Mouse (Mus musculus) CH12.LX (cell line): ENCODE results near the gene Tagln2. TPM values are rescaled to one million over a fixed set of nuclear protein-coding genes. Genes with fewer than 3 reads are reported as not detected.

ENCODE experiments used
- DNase-seq: peaks from one replicate; pipeline ENCODE4 v3.0.0-alpha.2; 2013; ENCODE audit errors: extremely low read depth
- H3K27ac ChIP-seq: 2 replicates; pipeline ENCODE4 v1.5.1; 2012; ENCODE audit warnings: low read depth, mild to moderate bottlenecking, control low read depth, moderate library complexity; ENCODE audit not compliant: insufficient read depth
- H3K27me3 ChIP-seq: replicated peaks from 2 replicates; pipeline ENCODE3; 2012; ENCODE audit warnings: inconsistent platforms
- H3K36me3 ChIP-seq, 2 experiments: replicated peaks in 1 of 2; 2 replicates each; pipeline versions ENCODE3 to v1.6.1; 2012; ENCODE audit warnings: inconsistent platforms in 1 of 2, low read length in 1 of 2, mild to moderate bottlenecking in 1 of 2, mixed read lengths in 1 of 2, moderate library complexity in 1 of 2; ENCODE audit not compliant: control insufficient read depth in 1 of 2, insufficient read depth in 1 of 2
- H3K4me1 ChIP-seq, 2 experiments: 2 replicates each; pipeline ENCODE4 v1.6.1; 2012; ENCODE audit warnings: inconsistent platforms in 1 of 2, moderate library complexity in 1 of 2; ENCODE audit not compliant: insufficient read depth in 2 of 2, control insufficient read depth in 1 of 2
- H3K4me2 ChIP-seq: 2 replicates; pipeline ENCODE4 v1.6.1; 2012; ENCODE audit warnings: low read depth, mild to moderate bottlenecking, control low read depth; ENCODE audit not compliant: poor library complexity, insufficient read depth, severe bottlenecking
- H3K4me3 ChIP-seq, 3 experiments: fragments of 150-350 bp in 1 of 3; sonication (generic) in 1 of 3; replicated peaks in 1 of 3; 2 replicates each; pipeline versions ENCODE3 to v1.5.1; 2011 to 2012; ENCODE audit warnings: low read depth in 2 of 3, low read length in 2 of 3, mild to moderate bottlenecking in 2 of 3, moderate library complexity in 2 of 3, control low read depth in 1 of 3, improper control_type of control experiment in 1 of 3, inconsistent platforms in 1 of 3, mixed read lengths in 1 of 3; ENCODE audit not compliant: poor library complexity in 1 of 3
- H3K79me2 ChIP-seq: replicated peaks from 2 replicates; pipeline ENCODE4 v1.6.1; 2012; ENCODE audit warnings: mild to moderate bottlenecking, moderate library complexity; ENCODE audit not compliant: control insufficient read depth, poor library complexity, insufficient read depth, severe bottlenecking; ENCODE audit errors: extremely low read depth
- H3K9ac ChIP-seq: 2 replicates; pipeline ENCODE4 v1.6.1; 2012; ENCODE audit warnings: low read depth, mild to moderate bottlenecking, control low read depth, moderate library complexity; ENCODE audit not compliant: insufficient read depth
- H3K9me3 ChIP-seq: replicated peaks from 2 replicates; pipeline ENCODE3; 2012; ENCODE audit warnings: low read length, inconsistent platforms, mixed read lengths
- BHLHE40 ChIP-seq: IDR thresholded peaks from 2 replicates; pipeline ENCODE4 v1.6.1; 2011; ENCODE audit warnings: mild to moderate bottlenecking, low read depth, low read length, improper control_type of control experiment
- CTCF ChIP-seq, 2 experiments: IDR thresholded peaks in 1 of 2; conservative IDR thresholded peaks in 1 of 2; 2 replicates each; pipeline ENCODE4 v1.5.1; 2011 to 2012; ENCODE audit warnings: low read depth in 2 of 2, low read length in 2 of 2, improper control_type of control experiment in 1 of 2, inconsistent platforms in 1 of 2, mild to moderate bottlenecking in 1 of 2, moderate library complexity in 1 of 2
- ETS1 ChIP-seq: conservative IDR thresholded peaks from 2 replicates; pipeline ENCODE4 v1.6.1; 2012; ENCODE audit warnings: low read depth, mild to moderate bottlenecking, inconsistent platforms, low read length, improper control_type of control experiment, moderate library complexity
- GABPA ChIP-seq: IDR thresholded peaks from 2 replicates; pipeline ENCODE4 v1.6.1; 2012; ENCODE audit warnings: low read depth, low read length, improper control_type of control experiment, inconsistent platforms; ENCODE audit not compliant: insufficient replicate concordance
- JUND ChIP-seq: conservative IDR thresholded peaks from 2 replicates; pipeline ENCODE4 v1.6.1; 2011; ENCODE audit warnings: low read depth, low read length, improper control_type of control experiment
- MAFK ChIP-seq: IDR thresholded peaks from 2 replicates; pipeline ENCODE4 v1.6.1; 2011; ENCODE audit warnings: low read length, improper control_type of control experiment; ENCODE audit not compliant: insufficient replicate concordance
- MEF2A ChIP-seq: IDR thresholded peaks from 2 replicates; pipeline ENCODE4 v1.6.1; 2014; ENCODE audit warnings: low read depth, mild to moderate bottlenecking, inconsistent platforms, low read length, improper control_type of control experiment, borderline replicate concordance
- MXI1 ChIP-seq: IDR thresholded peaks from 2 replicates; pipeline ENCODE4 v1.6.1; 2011; ENCODE audit warnings: mild to moderate bottlenecking, low read depth, low read length, improper control_type of control experiment
- PAX5 ChIP-seq: IDR thresholded peaks from 2 replicates; pipeline ENCODE4 v1.6.1; 2012; ENCODE audit warnings: low read length, inconsistent platforms, mixed read lengths
- POLR2A ChIP-seq: IDR thresholded peaks from 2 replicates; pipeline ENCODE4 v1.6.1; 2011; ENCODE audit warnings: low read depth, mild to moderate bottlenecking, improper control_type of control experiment, low read length
- POLR2AphosphoS2 ChIP-seq: IDR thresholded peaks from 2 replicates; pipeline ENCODE4 v1.6.1; 2011; ENCODE audit warnings: low read depth, low read length, improper control_type of control experiment
- RCOR1 ChIP-seq: conservative IDR thresholded peaks from 2 replicates; pipeline ENCODE4 v1.6.1; 2012; ENCODE audit warnings: low read depth, mild to moderate bottlenecking, inconsistent platforms, low read length, improper control_type of control experiment
- SIN3A ChIP-seq: IDR thresholded peaks from 2 replicates; pipeline ENCODE4 v1.6.1; 2012; ENCODE audit warnings: low read length, improper control_type of control experiment, inconsistent platforms
- USF1 ChIP-seq: IDR thresholded peaks from 2 replicates; pipeline ENCODE4 v1.6.1; 2014; ENCODE audit warnings: low read depth, mild to moderate bottlenecking, inconsistent platforms, low read length, improper control_type of control experiment
- USF2 ChIP-seq: conservative IDR thresholded peaks from 2 replicates; pipeline ENCODE4 v1.6.1; 2011; ENCODE audit warnings: low read depth, low read length, improper control_type of control experiment
- ZKSCAN1 ChIP-seq: IDR thresholded peaks from 2 replicates; pipeline ENCODE4 v1.6.1; 2012; ENCODE audit warnings: low read depth, inconsistent platforms, low read length, improper control_type of control experiment, borderline replicate concordance
- ZMIZ1 ChIP-seq: IDR thresholded peaks from 2 replicates; pipeline ENCODE4 v1.6.1; 2012; ENCODE audit warnings: low read depth, mild to moderate bottlenecking, inconsistent platforms, low read length, improper control_type of control experiment
- dilution Hi-C: fragments of 300-500 bp; cut with MboI; formaldehyde crosslinking; loops from 2 replicates; pipeline ENCODE4 v1.14.3; 2020; ENCODE audit warnings: low sequenced_read_pairs; ENCODE audit not compliant: extremely low pct_unique_long_range_greater_than_20kb, extremely low pct_ligation_motif_present
- in situ Hi-C: fragments of 300-500 bp; cut with MboI; formaldehyde crosslinking; loops from 3 replicates; pipeline ENCODE4 v1.14.3; 2019; ENCODE audit warnings: low sequenced_read_pairs, low pct_ligation_motif_present, low pct_unique_long_range_greater_than_20kb, mixed read lengths
- polyA plus RNA-seq: library from polyadenylated mRNA; unstranded; fragments of >175 nt; gene quantifications from 2 replicates; pipeline ENCODE4 v1.2.1, GENCODE M21; 2012; ENCODE audit warnings: low read depth; ENCODE audit not compliant: insufficient read length
- total RNA-seq, 2 experiments: library from RNA; depleted of rRNA; stranded (reverse); fragments of 300-350 nt in 1 of 2; fragments of >200 nt in 1 of 2; gene quantifications; 2 replicates each; pipeline ENCODE4 v1.2.3; 2012 to 2014

Gene Tagln2
- total and polyA plus RNA-seq, 3 experiments = 172 to 337 (median 206) TPM

DNA sequence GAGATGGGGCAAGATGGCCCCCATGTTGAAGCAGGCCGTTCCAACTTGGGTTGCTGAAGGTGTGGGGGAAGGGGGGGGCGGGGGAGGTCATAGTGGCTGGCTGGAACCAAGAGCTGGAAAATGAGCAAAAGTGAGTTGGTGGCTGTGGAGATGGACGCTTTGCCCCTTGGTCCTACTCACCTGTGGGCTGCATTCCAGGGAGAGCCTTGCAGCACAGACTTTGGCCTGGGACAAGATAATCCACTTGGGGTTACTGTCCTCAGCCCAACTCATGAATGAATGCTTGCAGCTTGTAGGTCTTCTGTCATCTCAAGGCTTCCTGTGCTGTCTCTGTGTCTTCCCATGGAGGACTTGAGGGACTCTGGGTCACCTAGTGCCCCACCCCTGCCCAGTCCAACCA is 7.9 kb downstream of the Tagln2 start:
- H3K9me3 ChIP-seq = no peaks in the 10 kb centered on the region
- peaks cover 20% of the 10 kb centered on the region for H3K79me2 ChIP-seq
- no peaks in the 10 kb centered on the region for H3K27me3 ChIP-seq
- H3K4me2 ChIP-seq = no peak overlapping the region
- TF ChIP-seq USF1 (no peak), MEF2A (no peak), CTCF (conservative IDR thresholded peaks at IDR 0.05 in 1 of 2, IDR thresholded peaks at IDR 0.05 in 1 of 2; ENCODE audit: low read depth in 2 of 2, low read length in 2 of 2) (no peak), BHLHE40 (no peak), PAX5 (no peak), GABPA (no peak), USF2 (no peak), MAFK (no peak), ZMIZ1 (no peak), POLR2AphosphoS2 (no peak), MXI1 (no peak)
- dilution Hi-C loops = no loop called here
- in situ Hi-C loops = no loop called here
- H3K9ac ChIP-seq = no peak overlapping the region
- peaks cover 35 to 68% of the 10 kb centered on the region in 2 experiments for H3K36me3 ChIP-seq
- H3K27ac ChIP-seq = no peak overlapping the region
- H3K4me1 ChIP-seq = peaks cover 21 to 67% of the 10 kb centered on the region in 2 experiments
- H3K4me3 ChIP-seq = no peak overlapping the region
- no peak for DNase-seq

DNA sequence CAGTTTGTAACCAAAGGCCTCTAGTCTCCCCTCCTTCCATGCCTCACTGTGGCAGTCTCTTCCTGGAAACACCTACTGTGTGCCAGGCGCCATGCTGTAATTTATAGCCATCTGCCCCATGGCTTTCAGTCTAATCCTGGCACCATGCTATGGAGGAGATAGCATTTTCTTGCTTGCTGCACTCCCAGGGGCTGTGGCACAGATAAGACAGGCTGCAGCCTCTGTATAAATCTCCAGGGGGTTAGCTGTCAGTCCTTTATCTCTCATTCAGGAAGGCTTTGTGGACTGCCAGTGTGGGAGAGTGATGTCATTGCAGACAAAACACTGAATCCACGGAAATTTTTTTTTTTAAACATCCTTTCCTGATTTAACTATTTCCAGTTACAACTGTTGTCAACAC is 8.3 kb downstream of the Tagln2 start:
- no peak for DNase-seq
- Histone ChIP-seq H3K4me3 (no peak overlapping the region), H3K4me2 (no peak overlapping the region), H3K27ac (no peak overlapping the region), H3K79me2 (peaks cover 16% of the 10 kb centered on the region), H3K9ac (no peak overlapping the region), H3K27me3 (no peaks in the 10 kb centered on the region), H3K4me1 (peaks cover 17 to 64% of the 10 kb centered on the region in 2 experiments), H3K36me3 (peaks cover 35 to 63% of the 10 kb centered on the region in 2 experiments), H3K9me3 (no peaks in the 10 kb centered on the region)
- in situ Hi-C loops (no loop called here), dilution Hi-C loops (no loop called here)
- peak; percentile 38; the same call in 1 of the 2 replicates for TF ChIP-seq ZKSCAN1
- TF ChIP-seq SIN3A = no peak
- TF ChIP-seq POLR2A = no peak
- TF ChIP-seq RCOR1 = no peak
- no peak for TF ChIP-seq JUND
- no peak for TF ChIP-seq ETS1
